Mouse (Mus musculus): Measurements from ENCODE around the gene Mtrf1.

GRCm38 (mm10) chr14:79393289-79393688 is 4.3 kb upstream of the Mtrf1 start:
- no peak for TF ChIP-seq MYOG (IDR thresholded peaks at IDR 0.05; ENCODE audit: control insufficient read depth, extremely low read depth, insufficient read length)
- TF ChIP-seq CTCF (IDR thresholded peaks at IDR 0.05; ENCODE audit: control insufficient read depth, insufficient read depth, insufficient read length) = no peak
- TF ChIP-seq MYOD1 (IDR thresholded peaks at IDR 0.05; ENCODE audit: control insufficient read depth, insufficient read length, low read depth) = no peak
